Mouse (Mus musculus) retina, adult 2 months (tissue): Measurements from ENCODE around the gene Anapc11.
"Not testable (repeated sequence)": the region's sequence is repeated elsewhere in the genome, so short reads cannot be mapped to it uniquely, and the experiment has no call there.

Source experiments
- DNase-seq: peaks from one replicate; pipeline ENCODE4 v3.0.0-alpha.2; 2012; ENCODE audit warnings: low read depth, low spot score

Anapc11 gene

GRCm38 (mm10) chr11:120575046-120575445 is 23.2 kb upstream of the Anapc11 start:
- DNase-seq: no peak

- no peak for DNase-seq
Observed at GRCm38 (mm10) chr11:120575940-120576339, 22.3 kb upstream of the Anapc11 start.

- DNase-seq: no peak
Observed at GRCm38 (mm10) chr11:120576365-120576981, 21.7 kb upstream of the Anapc11 start.

- DNase-seq: no peak
Observed at GRCm38 (mm10) chr11:120577211-120578023, 20.8 kb upstream of the Anapc11 start.

- no peak for DNase-seq
Observed at GRCm38 (mm10) chr11:120578024-120578693, 20.1 kb upstream of the Anapc11 start.

- DNase-seq: no peak
Observed at GRCm38 (mm10) chr11:120578694-120579243, 19.5 kb upstream of the Anapc11 start.

GRCm38 (mm10) chr11:120579316-120580107 is 18.7 kb upstream of the Anapc11 start:
- DNase-seq: no peak

- DNase-seq: no peak
Observed at GRCm38 (mm10) chr11:120580190-120580589, 18.0 kb upstream of the Anapc11 start.

- no peak for DNase-seq
Observed at GRCm38 (mm10) chr11:120580871-120581331, 17.3 kb upstream of the Anapc11 start.

GRCm38 (mm10) chr11:120581490-120582267 is 16.5 kb upstream of the Anapc11 start, which contains the start of gene Arhgdia:
Arhgdia (minus strand) TSS chr11:120581624.
- DNase-seq: peak; percentile 74

GRCm38 (mm10) chr11:120582268-120582981 is 15.8 kb upstream of the Anapc11 start:
- no peak for DNase-seq

GRCm38 (mm10) chr11:120582982-120583293 is 15.3 kb upstream of the Anapc11 start:
- not testable (repeated sequence) for DNase-seq

- no peak for DNase-seq
Observed at GRCm38 (mm10) chr11:120583937-120584336, 14.3 kb upstream of the Anapc11 start.

- no peak for DNase-seq
Observed at GRCm38 (mm10) chr11:120588531-120588930, 9.7 kb upstream of the Anapc11 start.

- no peak for DNase-seq
Observed at GRCm38 (mm10) chr11:120597240-120598235, 683 bp upstream of the Anapc11 start.

GRCm38 (mm10) chr11:120598990-120599549 is 849 bp downstream of the Anapc11 start:
- no peak for DNase-seq

GRCm38 (mm10) chr11:120600716-120601115 is 2.5 kb downstream of the Anapc11 start:
- DNase-seq: no peak

- DNase-seq: no peak
Observed at GRCm38 (mm10) chr11:120603545-120603944, 5.3 kb downstream of the Anapc11 start.
